Mouse (Mus musculus) left cerebral cortex, adult 2 months (tissue): ENCODE results near the gene Paqr4. TPM values are rescaled to one million over a fixed set of nuclear protein-coding genes. Genes with fewer than 3 reads are reported as not detected.

Experiments used
- DNase-seq, 2 experiments: peaks; one replicate each; pipeline ENCODE4 v3.0.0; 2021 to 2022; ENCODE audit warnings: low spot score in 2 of 2, mixed read lengths in 1 of 2; ENCODE audit errors: extremely low spot score in 1 of 2
- H3K27ac ChIP-seq: fragments of 200-600 bp; 2 replicates; pipeline ENCODE4 v1.8.1; 2022
- H3K4me3 ChIP-seq: fragments of 200-600 bp; 2 replicates; pipeline ENCODE4 v1.8.1; 2022
- CTCF ChIP-seq: fragments of 200-600 bp; IDR thresholded peaks from 2 replicates; pipeline ENCODE4 v1.8.1; 2022; ENCODE audit warnings: antibody characterized with exemption, mild to moderate bottlenecking, moderate library complexity
- intact Hi-C: fragments of 180-260 bp; cut with DNase I; formaldehyde crosslinking; loops from one replicate; pipeline ENCODE4 v1.15.1; 2025
- total RNA-seq, 2 experiments: library from RNA; stranded (reverse); gene quantifications; 2 replicates each; pipeline ENCODE4 v1.2.3; 2021

Paqr4 gene
- total RNA-seq, 2 experiments from 2014 or later = 50.9 to 56.0 TPM

GRCm38 (mm10) chr17:23771284-23772218 is 30.9 kb upstream of the Paqr4 start, which contains the start of gene Flywch1:
TSS of gene Flywch1 (minus strand) at chr17:23771602.
- Histone ChIP-seq H3K4me3 (peak within 1 kb of the TSS; percentile 91), H3K27ac (peak within 1 kb of the TSS; percentile 99)
- no peak; the same call in 1 of the 2 replicates for TF ChIP-seq CTCF
- intact Hi-C loops = loop anchor here (1.0 to 5.0 kb wide), 4 partner anchors 32 to 191 kb away; partner anchors contain the start of genes Elob, Prss32 and Prss41
- DNase-seq = peak; percentile 98 to 99

GRCm38 (mm10) chr17:23770896-23771283 is 30.2 kb upstream of the Paqr4 start:
- H3K4me3 ChIP-seq = peak overlapping the region; percentile 91
- no peak for DNase-seq
- intact Hi-C loops = loop anchor here (1.0 to 5.0 kb wide), 4 partner anchors 32 to 191 kb away; partner anchors contain the start of genes Elob, Prss32 and Prss41
- H3K27ac ChIP-seq = peak overlapping the region; percentile 99
- no peak for TF ChIP-seq CTCF

GRCm38 (mm10) chr17:23770493-23770892 is 29.8 kb upstream of the Paqr4 start:
- H3K27ac ChIP-seq = peak overlapping the region; percentile 99
- intact Hi-C loops = loop anchor here (2.0 to 5.0 kb wide), 3 partner anchors 58 to 192 kb away; partner anchors contain the start of genes Elob, Prss32 and Prss41
- no peak for DNase-seq
- peak overlapping the region; percentile 91 for H3K4me3 ChIP-seq
- no peak for TF ChIP-seq CTCF

GRCm38 (mm10) chr17:23762976-23763375 is 22.3 kb upstream of the Paqr4 start:
- TF ChIP-seq CTCF = no peak
- intact Hi-C loops = no loop called here
- Histone ChIP-seq H3K27ac (no peak overlapping the region), H3K4me3 (no peak overlapping the region)
- DNase-seq = no peak

GRCm38 (mm10) chr17:23761155-23761554 is 20.5 kb upstream of the Paqr4 start:
- no peak for TF ChIP-seq CTCF
- H3K4me3 ChIP-seq = no peak overlapping the region
- intact Hi-C loops = no loop called here
- H3K27ac ChIP-seq = no peak overlapping the region
- DNase-seq = no peak

GRCm38 (mm10) chr17:23760231-23760630 is 19.6 kb upstream of the Paqr4 start:
- no peak overlapping the region for H3K27ac ChIP-seq
- no peak for DNase-seq
- H3K4me3 ChIP-seq = no peak overlapping the region
- TF ChIP-seq CTCF = no peak; the same call in 1 of the 2 replicates
- intact Hi-C loops = no loop called here

GRCm38 (mm10) chr17:23758801-23759200 is 18.1 kb upstream of the Paqr4 start:
- no peak for DNase-seq
- Histone ChIP-seq H3K27ac (no peak overlapping the region), H3K4me3 (no peak overlapping the region)
- intact Hi-C loops = no loop called here
- TF ChIP-seq CTCF = no peak

- Histone ChIP-seq H3K4me3 (no peak overlapping the region), H3K27ac (no peak overlapping the region)
- intact Hi-C loops = no loop called here
- TF ChIP-seq CTCF = no peak
- DNase-seq = no peak
Measured at GRCm38 (mm10) chr17:23757581-23757980, 16.9 kb upstream of the Paqr4 start.

- no peak overlapping the region for H3K4me3 ChIP-seq
- no peak overlapping the region for H3K27ac ChIP-seq
- no peak for DNase-seq
- TF ChIP-seq CTCF = no peak
- intact Hi-C loops = no loop called here
Measured at GRCm38 (mm10) chr17:23755689-23756088, 15.0 kb upstream of the Paqr4 start.

GRCm38 (mm10) chr17:23749400-23750191 is 8.9 kb upstream of the Paqr4 start:
- peak overlapping the region; percentile 37; the same call in 1 of the 2 replicates for H3K4me3 ChIP-seq
- intact Hi-C loops = no loop called here
- TF ChIP-seq CTCF = no peak
- H3K27ac ChIP-seq = 0 out of 2 replicates have a peak overlapping the region, but pooled peaks have one; percentile 6
- DNase-seq = no peak

GRCm38 (mm10) chr17:23748631-23749391 is 8.1 kb upstream of the Paqr4 start:
- intact Hi-C loops = no loop called here
- Histone ChIP-seq H3K4me3 (peak overlapping the region; percentile 37), H3K27ac (0 out of 2 replicates have a peak overlapping the region, but pooled peaks have one; percentile 6)
- TF ChIP-seq CTCF = peak; percentile 93
- DNase-seq = peak; percentile 58 to 69
